9 mouse cellular contexts compared by ENCODE assay signal in the genomic region with DNA sequence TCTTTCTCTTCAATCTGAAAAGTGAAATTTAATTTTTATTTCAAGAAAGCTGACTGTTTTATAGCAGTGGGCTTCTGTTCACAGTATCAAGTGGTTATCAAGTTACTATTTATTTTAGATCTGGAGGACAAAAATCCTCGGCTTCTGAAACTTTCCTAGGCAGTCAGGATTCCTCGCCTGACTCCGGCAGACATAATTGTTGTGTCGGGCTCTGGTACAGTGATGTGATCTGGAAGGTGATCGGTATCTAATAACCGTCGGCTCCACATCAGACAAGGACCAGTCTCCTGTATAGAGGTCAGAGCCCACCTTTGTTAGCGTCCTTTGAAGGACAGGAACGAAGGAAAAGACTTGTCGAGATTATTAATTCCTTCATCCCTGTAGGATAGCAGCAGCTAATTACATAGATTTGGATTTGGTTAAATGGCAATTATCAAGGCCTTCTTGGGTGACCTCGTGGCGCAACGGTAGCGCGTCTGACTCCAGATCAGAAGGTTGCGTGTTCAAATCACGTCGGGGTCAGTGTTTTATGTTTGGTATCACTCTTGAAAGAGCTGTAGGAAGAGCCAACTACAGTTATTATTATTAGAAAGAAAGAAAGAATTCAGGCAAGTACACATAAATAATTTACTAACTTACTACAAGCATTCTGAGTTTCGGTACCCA. TPM values are rescaled to one million over a fixed set of nuclear protein-coding genes. Genes with fewer than 3 reads are reported as not detected.
A peak's percentile ranks its signal among the peaks of the same experiment; 100 is the strongest.
DNase-seq lines count a peak whose midpoint lies in the region; ATAC-seq and TF ChIP-seq lines count a peak whose summit lies in the region.
"Had no signal": no experiment of that assay in that cellular context is flagged by ENCODE, and none has a peak within 500 bp of the region (broad histone marks: within the 10 kb centered on the region; RNA-seq: fewer than 3 reads in every experiment).

No protein-coding gene starts in this region.

- TF ChIP-seq CTCF in lung, postnatal 0 days (IDR thresholded peaks at IDR 0.05), result no peak
- TF ChIP-seq CTCF in midbrain, postnatal 0 days (IDR thresholded peaks at IDR 0.05), result no peak

- no peak overlapping the region for H3K9ac ChIP-seq in lung, postnatal 0 days (replicated peaks; ENCODE audit: low read depth)
- H3K9ac ChIP-seq in forebrain, embryonic 15.5 days (replicated peaks), result no peak overlapping the region
- no peak overlapping the region for H3K9ac ChIP-seq in midbrain, postnatal 0 days (replicated peaks; ENCODE audit: low read length, poor library complexity, severe bottlenecking)

- H3K27me3 ChIP-seq in lung, postnatal 0 days (replicated peaks; ENCODE audit: insufficient read depth, low read length), result no peaks in the 10 kb centered on the region
- no peaks in the 10 kb centered on the region for H3K27me3 ChIP-seq in forebrain, embryonic 15.5 days
- 0 out of 2 replicates have a peak, but pooled peaks cover 4% of the 10 kb centered on the region for H3K27me3 ChIP-seq in midbrain, postnatal 0 days (ENCODE audit: insufficient read depth, low read length)

- H3K4me2 ChIP-seq in lung, postnatal 0 days (replicated peaks; ENCODE audit: low read depth, low read length), result peak overlapping the region; percentile 36
- H3K4me2 ChIP-seq in forebrain, embryonic 15.5 days (replicated peaks), result peak overlapping the region; percentile 31
- H3K4me2 ChIP-seq in midbrain, postnatal 0 days (ENCODE audit: low read depth, low read length, poor library complexity, severe bottlenecking), result peak overlapping the region; percentile 45

- no peak for ATAC-seq in lung, postnatal 0 days
- no peak for ATAC-seq in forebrain, embryonic 15.5 days (replicated peaks)
- ATAC-seq in midbrain, postnatal 0 days (ENCODE audit: low FRiP score), result no peak

- H3K4me1 ChIP-seq in lung, postnatal 0 days (ENCODE audit: insufficient read depth, low read depth, low read length), result peaks cover 9% of the 10 kb centered on the region; the same call in 1 of the 2 replicates
- peaks cover 4% of the 10 kb centered on the region; the same call in 1 of the 2 replicates for H3K4me1 ChIP-seq in forebrain, embryonic 15.5 days
- H3K4me1 ChIP-seq in midbrain, postnatal 0 days (ENCODE audit: insufficient read depth, low read length), result no peaks in the 10 kb centered on the region

- WGBS in lung, postnatal 0 days, result 14% methylated on average over 19 of the region's 19 CpGs
- 6% methylated on average over 19 of the region's 19 CpGs for WGBS in forebrain, embryonic 15.5 days
- WGBS in midbrain, postnatal 0 days, result 7% methylated on average over 19 of the region's 19 CpGs

- H3K27ac ChIP-seq in lung, postnatal 0 days (ENCODE audit: low read length), result no peak overlapping the region
- no peak overlapping the region for H3K27ac ChIP-seq in forebrain, embryonic 15.5 days (replicated peaks)
- H3K27ac ChIP-seq in midbrain, postnatal 0 days (ENCODE audit: low read depth, low read length), result no peak overlapping the region

- H3K36me3 ChIP-seq in lung, postnatal 0 days (ENCODE audit: insufficient read depth, low read length), result no peaks in the 10 kb centered on the region
- no peaks in the 10 kb centered on the region for H3K36me3 ChIP-seq in forebrain, embryonic 15.5 days
- H3K36me3 ChIP-seq in midbrain, postnatal 0 days (ENCODE audit: insufficient read depth, low read length), result no peaks in the 10 kb centered on the region

- TF ChIP-seq EP300 in lung, postnatal 0 days (IDR thresholded peaks at IDR 0.05), result no peak

- peak overlapping the region; percentile 11; the same call in 1 of the 2 replicates for H3K4me3 ChIP-seq in lung, postnatal 0 days (ENCODE audit: low read depth, low read length)
- peak overlapping the region; percentile 22 for H3K4me3 ChIP-seq in forebrain, embryonic 15.5 days
- peak overlapping the region; percentile 31 for H3K4me3 ChIP-seq in midbrain, postnatal 0 days (ENCODE audit: low read depth, low read length)

- no peaks in the 10 kb centered on the region for H3K9me3 ChIP-seq in lung, postnatal 0 days (ENCODE audit: low read length)
- no peaks in the 10 kb centered on the region for H3K9me3 ChIP-seq in forebrain, embryonic 15.5 days
- no peaks in the 10 kb centered on the region for H3K9me3 ChIP-seq in midbrain, postnatal 0 days (ENCODE audit: low read length)

- peak; percentile 45 for DNase-seq in adrenal gland, adult 2 months
- no peak for DNase-seq in adrenal gland, adult 8-10 months
- no peak for DNase-seq in lung, postnatal 0 days (ENCODE audit: low spot score)
- no peak for DNase-seq in lung, postnatal 25 days (ENCODE audit: low spot score)
- peak; percentile 46 to 57 for DNase-seq in layer of hippocampus, postnatal 14 days (ENCODE audit: low spot score in 2 of 2)
- DNase-seq in midbrain, postnatal 0 days (ENCODE audit: low spot score), result peak; percentile 46
- DNase-seq in spleen, postnatal 36 days (ENCODE audit: low spot score in 2 of 2), result no peak

RNA-seq across cellular contexts. Expression of gene Btn2a2, which starts 9.1 kb away (rescaled TPM):
- not detected for total RNA-seq in adrenal gland, adult 2 months (2021)
- polyA plus RNA-seq in adrenal gland, adult 2 months (2012; rRNA removed), result not detected in 2 replicates
- total RNA-seq in adrenal gland, adult 8-10 months (2022), result not detected
- 0.06 and 0.07 TPM in 2 replicates for polyA plus RNA-seq in lung, postnatal 0 days (2015; fragmentation: Nextera tagmentation; extraction: Ambion mirVana)
- 0.11 TPM in 1 of 2 replicates, not detected in the other for polyA plus RNA-seq in forebrain, embryonic 15.5 days (2015; fragmentation: Nextera tagmentation; extraction: Ambion mirVana)
- 1 to 10 TPM in 1 of 2 experiments, under 1 TPM in 1; 0.58 to 1.0 TPM for total RNA-seq in layer of hippocampus, postnatal 14 days (2021)
- 0.16 TPM in 1 of 2 replicates, not detected in the other for total RNA-seq in midbrain, postnatal 0 days (2014; rRNA removed)
- not detected in 2 replicates for polyA plus RNA-seq in midbrain, postnatal 0 days (2015; fragmentation: Nextera tagmentation; extraction: Ambion mirVana)
- polyA plus RNA-seq: small intestine, adult 2 months had no signal

RNA-seq across cellular contexts. Expression of gene Btn1a1, which starts 32.1 kb away (rescaled TPM):
- not detected for total RNA-seq in adrenal gland, adult 2 months (2021)
- not detected in 2 replicates for polyA plus RNA-seq in adrenal gland, adult 2 months (2012; rRNA removed)
- not detected for total RNA-seq in adrenal gland, adult 8-10 months (2022)
- polyA plus RNA-seq in lung, postnatal 0 days (2015; fragmentation: Nextera tagmentation; extraction: Ambion mirVana), result 0.14 and 0.21 TPM in 2 replicates
- 0.05 and 0.08 TPM in 2 replicates for polyA plus RNA-seq in forebrain, embryonic 15.5 days (2015; fragmentation: Nextera tagmentation; extraction: Ambion mirVana)
- total RNA-seq in layer of hippocampus, postnatal 14 days (2021), result not detected
- total RNA-seq in midbrain, postnatal 0 days (2014; rRNA removed), result 0.05 TPM in 1 of 2 replicates, not detected in the other
- polyA plus RNA-seq in midbrain, postnatal 0 days (2015; fragmentation: Nextera tagmentation; extraction: Ambion mirVana), result 0.04 and 0.07 TPM in 2 replicates

RNA-seq across cellular contexts. Expression of gene Hist1h4h, which starts 33.1 kb away (rescaled TPM):
- total RNA-seq in adrenal gland, adult 2 months (2021), result 100 to 1,000 TPM; 338 to 400 TPM
- 20.2 and 33.8 TPM in 2 replicates for polyA plus RNA-seq in adrenal gland, adult 2 months (2012; rRNA removed)
- total RNA-seq in adrenal gland, adult 8-10 months (2022), result 100 to 1,000 TPM; 381 to 523 (median 406) TPM
- 5.5 and 7.0 TPM in 2 replicates for polyA plus RNA-seq in lung, postnatal 0 days (2015; fragmentation: Nextera tagmentation; extraction: Ambion mirVana)
- 4.9 and 6.0 TPM in 2 replicates for polyA plus RNA-seq in forebrain, embryonic 15.5 days (2015; fragmentation: Nextera tagmentation; extraction: Ambion mirVana)
- 100 to 1,000 TPM; 253 to 315 TPM for total RNA-seq in layer of hippocampus, postnatal 14 days (2021)
- total RNA-seq in midbrain, postnatal 0 days (2014; rRNA removed), result 1,176 and 1,474 TPM in 2 replicates
- 3.9 and 4.0 TPM in 2 replicates for polyA plus RNA-seq in midbrain, postnatal 0 days (2015; fragmentation: Nextera tagmentation; extraction: Ambion mirVana)

RNA-seq across cellular contexts. Expression of gene Hist1h2af, which starts 35.9 kb away (rescaled TPM):
- 10 to 100 TPM; 17.9 to 20.0 TPM for total RNA-seq in adrenal gland, adult 2 months (2021)
- polyA plus RNA-seq in adrenal gland, adult 2 months (2012; rRNA removed), result 24.9 and 66.0 TPM in 2 replicates
- total RNA-seq in adrenal gland, adult 8-10 months (2022), result 10 to 100 TPM in 3 of 4 experiments, 1 to 10 TPM in 1; 8.2 to 20.8 (median 16.2) TPM
- 1.3 and 1.7 TPM in 2 replicates for polyA plus RNA-seq in lung, postnatal 0 days (2015; fragmentation: Nextera tagmentation; extraction: Ambion mirVana)
- 2.8 and 6.7 TPM in 2 replicates for polyA plus RNA-seq in forebrain, embryonic 15.5 days (2015; fragmentation: Nextera tagmentation; extraction: Ambion mirVana)
- total RNA-seq in layer of hippocampus, postnatal 14 days (2021), result 10 to 100 TPM; 23.4 to 33.5 TPM
- 52.3 and 293 TPM in 2 replicates for total RNA-seq in midbrain, postnatal 0 days (2014; rRNA removed)
- polyA plus RNA-seq in midbrain, postnatal 0 days (2015; fragmentation: Nextera tagmentation; extraction: Ambion mirVana), result 0.54 and 1.5 TPM in 2 replicates

RNA-seq across cellular contexts. Expression of gene Hist1h3g, which starts 37.4 kb away (rescaled TPM):
- 1 to 10 TPM; 2.2 to 7.1 TPM for total RNA-seq in adrenal gland, adult 2 months (2021)
- polyA plus RNA-seq in adrenal gland, adult 2 months (2012; rRNA removed), result 3.2 and 3.5 TPM in 2 replicates
- total RNA-seq in adrenal gland, adult 8-10 months (2022), result 1 to 10 TPM; 3.2 to 5.6 (median 4.7) TPM
- 0.30 and 0.80 TPM in 2 replicates for polyA plus RNA-seq in lung, postnatal 0 days (2015; fragmentation: Nextera tagmentation; extraction: Ambion mirVana)
- polyA plus RNA-seq in forebrain, embryonic 15.5 days (2015; fragmentation: Nextera tagmentation; extraction: Ambion mirVana), result 2.7 and 3.4 TPM in 2 replicates
- 10 to 100 TPM in 1 of 2 experiments, 1 to 10 TPM in 1; 3.7 to 12.5 TPM for total RNA-seq in layer of hippocampus, postnatal 14 days (2021)
- total RNA-seq in midbrain, postnatal 0 days (2014; rRNA removed), result 99.4 and 262 TPM in 2 replicates
- polyA plus RNA-seq in midbrain, postnatal 0 days (2015; fragmentation: Nextera tagmentation; extraction: Ambion mirVana), result not detected in 2 replicates

Comparison
In these comparisons a context has a peak if more than half of its experiments do, and no peak if none do; other contexts are left out.
1. DNase-seq: peak in adrenal gland, adult 2 months (single experiment), layer of hippocampus, postnatal 14 days (2 of 2) and midbrain, postnatal 0 days (single experiment); none in adrenal gland, adult 8-10 months (single experiment), lung, postnatal 0 days (single experiment), lung, postnatal 25 days (single experiment) and spleen, postnatal 36 days (0 of 2).
2. Peak in every context shown above with its lines, with median percentiles within 50 percentile points of each other: H3K4me2 ChIP-seq and H3K4me3 ChIP-seq.